Mouse (Mus musculus) mature B cell (primary cell): ENCODE results near the gene Uggt1.

ENCODE experiments used
- in situ Hi-C: fragments of 300-500 bp; cut with MboI; formaldehyde crosslinking; loops from 2 replicates; pipeline ENCODE4 v1.14.3; 2019

Gene Uggt1

GRCm38 (mm10) chr1:36191966-36192365 is 52.6 kb downstream of the Uggt1 start:
- in situ Hi-C loops: no loop called here

DNA sequence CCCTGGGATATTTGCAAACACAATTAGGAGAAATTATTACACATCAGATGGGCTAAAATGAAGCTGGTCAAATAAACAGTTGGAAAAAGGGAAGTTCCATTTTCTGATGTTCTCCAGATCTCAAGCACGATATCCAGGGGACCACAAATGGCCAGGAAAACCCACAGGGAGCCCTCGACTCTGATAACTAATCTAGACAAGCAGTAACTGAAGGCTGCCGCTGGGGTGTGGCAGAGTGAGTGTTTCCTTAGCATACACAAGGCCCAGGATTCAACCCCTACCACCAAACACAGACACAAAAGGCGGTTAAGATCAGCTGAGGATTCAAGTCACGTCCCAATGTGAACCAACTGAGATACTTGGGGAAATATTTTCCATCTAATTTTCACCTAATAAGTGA is 64.5 kb downstream of the Uggt1 start:
- in situ Hi-C loops: no loop called here

GRCm38 (mm10) chr1:36173461-36173860 is 71.1 kb downstream of the Uggt1 start:
- in situ Hi-C loops: no loop called here

DNA sequence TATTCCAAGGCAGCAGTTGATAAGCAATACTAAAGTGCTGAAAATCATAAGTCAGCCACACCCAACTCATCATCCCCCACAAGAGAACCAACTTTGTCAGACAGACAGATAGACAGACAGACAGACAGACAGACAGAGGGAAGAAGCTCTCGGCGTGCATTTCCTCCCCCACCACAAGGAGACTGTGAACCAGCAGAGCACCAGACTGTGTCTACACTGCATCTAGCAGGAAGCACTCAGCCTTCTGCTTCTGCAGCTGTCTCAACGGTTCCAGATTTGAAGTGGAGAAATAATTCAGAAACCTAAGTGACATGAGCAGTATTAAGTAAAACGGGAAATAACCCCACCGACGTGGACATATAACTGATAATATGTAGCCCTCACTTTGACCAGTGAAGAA is 71.6 kb downstream of the Uggt1 start:
- in situ Hi-C loops: no loop called here

DNA sequence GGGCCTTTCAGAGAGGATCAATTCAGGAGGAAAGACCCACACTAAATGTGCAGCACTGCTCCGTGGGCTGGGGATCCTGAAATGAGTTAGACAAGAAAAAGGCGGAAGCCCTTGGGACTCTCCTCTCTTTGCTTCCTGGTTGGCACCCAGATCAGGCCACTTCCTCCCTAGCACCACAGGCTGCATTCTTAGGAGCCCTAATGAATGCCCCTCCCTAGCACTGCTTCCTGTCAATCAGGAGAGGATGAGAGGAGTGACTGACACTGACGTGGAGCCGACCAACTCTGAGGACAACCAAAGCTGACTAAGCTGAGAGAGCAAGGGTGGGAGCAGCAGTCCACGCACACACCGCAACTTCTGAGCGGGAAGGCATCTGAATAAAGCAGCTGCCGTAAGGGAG is 81.8 kb downstream of the Uggt1 start:
- in situ Hi-C loops: no loop called here

DNA sequence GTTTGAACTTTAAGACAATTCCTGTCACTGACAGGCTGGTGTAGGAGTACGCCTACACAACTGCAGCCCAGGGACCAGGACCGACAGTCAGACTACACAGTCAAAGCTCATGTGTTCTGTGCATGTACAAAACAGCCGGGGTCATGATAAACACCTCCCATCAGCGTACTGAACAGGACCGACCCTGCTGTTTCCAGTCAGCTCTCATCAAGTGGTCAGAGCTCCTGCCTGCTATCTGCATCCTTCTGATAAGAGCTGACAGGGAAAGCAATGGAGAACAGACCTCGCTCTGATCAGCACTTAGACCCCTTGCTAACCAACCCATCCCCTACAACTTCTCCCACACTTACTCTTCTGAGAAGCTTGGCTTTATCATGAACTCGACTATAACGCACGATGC is 83.3 kb downstream of the Uggt1 start:
- in situ Hi-C loops: no loop called here

DNA sequence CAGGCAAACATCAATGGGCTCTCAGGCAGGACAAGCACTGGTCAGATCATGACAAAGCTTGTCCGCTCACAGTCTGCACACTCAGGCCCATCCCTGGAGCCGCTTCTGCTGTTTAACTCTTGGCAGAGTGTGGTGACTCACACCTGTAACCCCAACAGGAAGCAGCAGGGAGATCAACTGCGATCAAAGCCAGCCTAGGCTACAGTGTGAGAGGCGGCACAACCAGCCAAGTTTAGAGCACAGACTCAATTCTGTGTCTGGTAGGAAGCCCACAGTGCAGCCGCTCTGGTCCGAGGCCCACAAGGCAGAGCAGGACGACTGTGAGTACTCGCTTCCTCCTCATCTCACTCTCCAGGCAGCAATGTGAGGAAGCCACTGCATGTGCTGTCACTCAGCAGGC is 84.3 kb downstream of the Uggt1 start:
- in situ Hi-C loops: no loop called here

DNA sequence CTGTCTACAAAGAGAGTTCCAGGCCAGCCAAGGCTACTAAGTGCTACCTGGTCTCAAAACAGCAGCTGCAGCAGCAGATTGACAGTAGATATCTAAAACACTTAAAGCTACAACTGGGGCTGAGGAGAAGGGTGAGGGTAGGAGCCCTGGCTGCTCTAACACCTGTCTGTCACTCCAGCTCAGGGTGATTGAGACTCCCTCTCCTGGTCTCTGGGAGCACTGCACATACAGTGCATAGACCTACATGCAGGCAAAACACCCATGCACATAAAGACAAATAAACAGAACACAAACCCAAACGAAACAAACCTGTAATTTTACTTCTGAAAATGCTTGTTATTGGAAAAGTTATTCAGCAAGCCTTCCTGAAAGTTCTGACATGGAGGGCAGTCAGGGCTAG is 95.1 kb downstream of the Uggt1 start:
- in situ Hi-C loops: no loop called here

- in situ Hi-C loops: no loop called here
These were observed 95.7 kb downstream of the Uggt1 start for GRCm38 (mm10) chr1:36148809-36149208.

DNA sequence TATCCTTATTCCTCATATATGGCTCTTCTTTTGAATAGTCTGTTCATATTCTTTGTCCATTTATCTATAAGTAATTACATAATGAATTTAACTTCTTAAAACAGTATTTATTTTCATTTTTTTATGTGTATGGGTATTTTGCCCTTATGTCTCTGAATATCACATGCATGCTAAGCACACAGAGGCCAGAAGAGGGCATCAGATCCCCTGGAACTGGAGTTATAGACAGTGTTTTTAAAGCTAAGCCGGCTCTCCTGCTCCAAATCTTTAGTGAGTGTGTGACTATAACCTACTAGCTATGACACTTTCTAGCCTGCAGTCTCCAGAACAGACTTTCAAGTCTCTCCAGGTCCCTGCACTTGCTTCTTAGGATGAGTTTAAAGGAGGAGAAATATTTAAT is 99.5 kb downstream of the Uggt1 start:
- in situ Hi-C loops: no loop called here

DNA sequence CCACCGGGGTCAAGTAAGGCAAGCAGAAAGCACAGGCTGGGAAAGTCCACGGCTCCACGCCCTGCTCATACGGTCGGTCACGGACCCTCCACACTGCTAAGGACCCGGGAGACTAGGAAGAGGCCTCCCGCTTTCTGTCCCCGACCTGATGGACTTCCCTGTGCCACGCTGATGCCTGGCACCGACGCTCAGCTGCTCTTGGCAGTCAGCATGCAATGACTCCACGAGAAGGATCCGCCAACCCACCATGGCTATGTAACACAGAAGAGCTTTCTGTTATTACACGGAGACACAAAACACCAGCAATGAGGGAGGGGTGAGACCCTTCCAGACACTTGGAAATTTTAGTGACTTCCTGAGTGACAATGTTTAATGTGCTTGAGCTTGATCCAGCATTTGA is 104.2 kb downstream of the Uggt1 start:
- in situ Hi-C loops: no loop called here

DNA sequence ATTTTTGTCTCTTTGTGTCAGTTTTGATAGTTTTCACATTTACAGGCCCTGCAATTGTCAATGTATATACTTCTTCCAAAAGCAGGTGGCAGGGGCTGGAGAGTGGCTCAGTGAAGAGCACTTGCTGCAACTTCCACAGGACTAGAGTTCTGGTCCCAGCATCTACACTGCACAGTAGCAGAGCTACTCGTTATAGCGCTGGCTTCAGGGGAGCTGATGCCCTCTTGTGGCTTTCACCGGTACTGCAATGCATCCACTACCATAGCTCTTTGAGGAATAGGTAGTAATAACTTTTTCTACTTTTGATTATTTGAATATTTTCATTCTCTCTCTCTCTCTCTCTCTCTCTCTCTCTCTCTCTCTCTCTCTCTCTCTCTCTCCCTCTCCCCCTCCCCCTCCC is 109.9 kb downstream of the Uggt1 start:
- in situ Hi-C loops: no loop called here

DNA sequence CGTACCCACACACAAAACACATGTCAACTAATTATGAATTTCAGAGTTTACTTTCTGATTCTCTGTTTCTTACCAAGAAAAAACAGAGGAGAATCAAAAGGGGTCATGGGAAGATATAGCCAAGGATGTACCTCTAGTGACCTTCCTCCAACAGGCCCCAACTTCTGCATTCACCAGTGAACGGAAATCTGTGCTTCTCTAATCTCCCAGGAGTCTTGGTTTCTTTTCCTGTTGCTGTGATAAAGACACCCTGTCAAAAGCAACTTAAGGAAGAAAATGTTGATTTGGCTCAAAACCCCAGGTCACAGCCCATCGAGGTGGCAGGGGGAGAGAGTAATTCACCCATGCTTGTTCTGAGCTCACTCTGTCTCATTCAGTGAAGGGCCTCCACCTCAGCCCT is 110.9 kb downstream of the Uggt1 start:
- in situ Hi-C loops: no loop called here

DNA sequence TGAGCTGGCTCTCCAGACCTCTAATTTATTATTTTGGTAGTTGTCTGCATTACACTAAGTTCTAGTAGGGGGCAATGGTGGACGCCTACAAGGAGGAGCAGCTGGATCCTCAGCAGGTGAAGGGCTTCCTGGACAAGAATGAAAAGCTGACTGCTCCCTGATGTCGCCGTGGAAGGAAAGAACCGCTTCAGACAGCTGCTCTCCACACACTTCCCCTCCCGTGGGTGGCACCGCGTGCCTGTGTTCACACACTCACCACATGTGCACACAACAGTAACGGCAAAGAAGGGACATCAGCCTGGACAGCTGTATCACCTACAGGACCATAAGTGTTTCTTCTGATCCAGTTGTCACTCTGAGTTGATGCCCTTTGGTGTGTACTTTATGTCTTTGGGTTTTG is 111.5 kb downstream of the Uggt1 start:
- in situ Hi-C loops: no loop called here

DNA sequence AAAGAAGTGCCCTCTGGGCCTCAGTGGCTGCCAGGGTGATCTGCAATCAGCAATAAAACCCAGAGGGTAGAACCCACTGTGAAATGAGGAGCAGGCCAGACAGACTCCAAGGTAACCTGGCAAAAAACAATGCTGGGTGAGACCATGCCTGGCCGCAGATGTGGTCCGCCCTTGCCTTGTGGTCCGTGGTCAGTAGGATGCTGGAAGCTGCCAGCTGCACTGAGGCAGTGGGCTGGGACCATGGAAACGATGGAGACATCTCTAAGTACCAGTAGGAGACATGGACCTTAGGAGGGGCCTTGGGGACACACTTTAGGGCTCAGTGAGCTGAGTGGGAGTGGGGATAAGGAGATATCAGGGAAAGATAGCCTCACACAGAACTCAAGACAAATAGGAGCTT is 112.3 kb downstream of the Uggt1 start:
- in situ Hi-C loops: no loop called here

- in situ Hi-C loops: no loop called here
These were observed 112.8 kb downstream of the Uggt1 start for GRCm38 (mm10) chr1:36131766-36132165.

DNA sequence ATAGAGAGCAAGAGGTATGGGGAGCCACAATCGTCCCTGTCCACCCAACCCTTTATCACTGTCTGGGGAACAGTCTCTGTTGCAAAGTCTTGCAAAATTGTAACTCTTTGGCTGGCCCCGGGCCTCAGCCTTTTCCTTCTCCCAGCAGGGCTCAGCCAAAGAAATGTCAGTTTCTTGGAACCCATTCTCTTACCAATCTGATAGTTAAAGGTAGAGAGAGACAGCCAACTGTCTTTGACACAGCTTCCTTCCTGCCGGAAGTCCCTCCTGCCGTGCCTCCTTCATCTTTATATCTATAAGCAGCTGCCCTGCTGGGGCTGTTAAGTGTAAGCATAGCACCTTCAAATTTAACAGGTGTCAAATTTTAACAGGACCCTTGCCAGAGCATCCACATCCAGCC is 113.4 kb downstream of the Uggt1 start:
- in situ Hi-C loops: no loop called here

DNA sequence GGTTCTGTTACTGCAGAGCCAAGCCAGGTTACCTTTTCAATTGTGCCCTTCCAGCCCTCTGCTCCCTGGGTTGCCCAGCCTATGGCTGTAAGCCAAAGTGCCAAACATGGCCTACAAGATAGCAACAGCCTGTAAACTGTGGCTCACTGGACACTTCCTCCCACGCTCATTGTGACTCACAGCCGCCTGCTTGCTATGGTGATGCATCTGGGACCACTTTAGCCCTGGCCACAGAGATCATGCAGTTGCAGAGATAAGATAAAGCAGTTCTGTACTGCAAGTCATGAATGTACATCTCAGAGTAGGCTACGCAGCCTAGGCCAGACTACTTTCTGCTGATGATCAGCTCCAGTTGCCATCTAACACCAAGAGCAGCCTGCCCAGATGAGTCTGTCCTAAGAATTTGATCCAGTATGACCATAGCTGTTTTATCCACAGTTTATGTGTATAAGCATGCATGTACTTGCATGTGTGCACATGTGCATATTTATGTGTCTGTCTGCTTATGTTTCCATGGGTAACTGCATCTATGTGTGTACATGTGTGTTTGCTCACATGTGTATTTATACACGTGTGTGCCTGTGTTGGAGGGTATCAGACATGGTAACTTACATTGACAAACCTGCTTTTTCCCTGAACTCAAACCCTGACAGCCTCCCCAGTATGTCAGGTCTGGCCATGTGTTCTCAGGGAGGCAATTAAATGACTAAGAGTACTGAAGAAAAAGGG is 114.0 kb downstream of the Uggt1 start:
- in situ Hi-C loops: no loop called here

DNA sequence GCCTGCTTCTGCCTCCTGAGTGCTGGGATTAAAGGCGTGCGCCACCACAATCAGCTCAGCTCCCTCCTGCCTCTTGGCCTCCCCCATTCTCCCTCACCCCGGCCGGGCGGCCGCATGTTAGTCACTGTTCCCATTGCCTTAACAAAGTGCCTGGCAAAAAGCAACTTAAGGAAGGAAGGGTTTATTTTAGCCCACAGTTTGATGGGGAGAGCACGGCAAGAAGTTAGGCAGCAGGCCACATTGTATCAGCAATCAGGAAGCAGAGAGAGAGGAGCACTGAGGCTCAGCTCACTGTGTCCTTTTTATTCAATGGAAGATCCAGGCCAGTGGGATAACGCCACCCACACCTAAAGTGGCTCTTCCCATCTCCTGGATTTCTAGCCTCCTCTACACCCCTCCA is 114.6 kb downstream of the Uggt1 start:
- in situ Hi-C loops: no loop called here

DNA sequence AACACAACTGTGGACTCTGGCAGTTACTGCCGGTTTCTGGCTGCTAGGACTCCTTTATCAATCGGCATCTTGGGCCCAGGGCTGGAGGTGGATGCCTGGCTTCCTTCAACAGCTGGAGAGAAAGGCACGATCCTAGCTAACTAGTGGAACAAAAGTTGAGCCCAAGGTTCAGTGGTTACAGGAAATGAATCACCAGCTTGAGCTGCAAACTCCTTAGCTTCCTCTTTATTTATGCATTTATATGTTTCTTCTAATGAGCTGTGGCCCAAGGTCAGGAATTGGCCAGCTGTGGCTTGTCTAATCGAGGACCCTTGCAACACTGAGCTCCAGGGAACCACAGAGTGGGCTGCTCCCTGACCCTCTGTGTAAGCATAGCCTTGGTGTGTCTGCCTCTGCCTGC is 115.4 kb downstream of the Uggt1 start:
- in situ Hi-C loops: no loop called here

- in situ Hi-C loops: no loop called here
These were observed 119.4 kb downstream of the Uggt1 start for GRCm38 (mm10) chr1:36125076-36125475.

DNA sequence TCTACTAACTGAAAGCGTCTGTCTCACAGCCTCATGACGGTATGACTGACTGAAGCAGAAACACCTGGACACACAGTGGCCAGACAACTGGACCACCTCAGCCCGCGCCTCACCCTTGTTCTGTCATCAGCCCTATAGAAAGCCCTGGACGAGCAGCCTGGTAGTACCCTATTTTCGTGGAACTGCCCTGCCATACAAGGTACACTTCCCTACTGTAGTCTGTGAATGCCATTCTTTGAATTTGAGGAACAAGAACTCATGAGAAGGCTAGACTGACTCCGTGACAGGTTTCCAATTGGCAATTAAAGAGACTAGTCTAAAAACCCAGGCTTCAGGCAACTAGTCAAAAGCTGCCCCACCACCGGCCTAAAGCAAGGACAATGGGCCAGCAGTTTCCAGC is 123.3 kb downstream of the Uggt1 start:
- in situ Hi-C loops: no loop called here

DNA sequence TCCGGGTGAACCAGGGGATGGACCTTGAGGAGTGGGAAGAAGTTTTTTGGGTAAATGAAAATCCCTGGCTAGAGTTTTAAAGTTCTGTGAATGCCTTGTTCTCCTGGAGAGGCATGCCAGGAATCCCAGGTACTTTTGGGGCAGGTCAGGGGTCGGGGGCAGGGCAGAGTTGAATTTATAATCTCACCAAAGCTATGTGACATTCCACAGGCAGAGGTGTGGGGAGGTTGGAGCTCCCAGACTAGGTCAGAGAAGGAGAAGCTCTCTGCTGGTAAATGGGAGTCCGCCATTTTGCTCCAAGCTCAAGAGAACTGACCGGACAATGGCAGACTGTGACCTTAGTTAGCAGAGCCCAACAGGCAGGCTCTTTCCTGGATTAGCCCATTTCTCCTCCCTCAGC is 125.1 kb downstream of the Uggt1 start:
- in situ Hi-C loops: no loop called here

DNA sequence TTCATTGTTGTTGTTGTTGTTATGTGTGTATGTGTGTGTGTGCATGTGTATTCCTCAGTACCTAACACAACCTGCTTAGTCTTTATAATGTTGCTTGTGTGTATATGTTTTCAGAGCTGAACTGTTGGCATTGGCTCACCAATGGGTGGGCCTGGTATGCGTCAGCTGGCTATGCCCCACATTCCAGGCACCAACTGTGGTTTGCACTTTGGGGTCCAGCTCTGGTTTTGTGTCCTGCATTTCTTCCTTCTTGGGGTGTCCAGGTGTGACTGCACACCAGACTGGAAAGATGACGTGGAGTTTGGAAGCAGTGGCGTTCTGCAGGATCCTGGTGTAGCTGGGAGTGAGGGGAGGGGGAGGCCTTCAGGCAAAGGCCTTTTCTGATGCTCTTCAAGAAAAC is 125.6 kb downstream of the Uggt1 start:
- in situ Hi-C loops: no loop called here
